Mouse (Mus musculus) bone marrow, adult 2 months (tissue): Measurements from ENCODE around the gene Hspe1.
"Not testable (repeated sequence)": the region's sequence is repeated elsewhere in the genome, so short reads cannot be mapped to it uniquely, and the experiment has no call there.

ENCODE experiments used
- CTCF ChIP-seq: fragments of 200-500 bp; IDR thresholded peaks from 2 replicates; pipeline ENCODE4 v1.5.1; 2011; ENCODE audit warnings: low read length, control low read depth; ENCODE audit not compliant: control insufficient read depth, insufficient read depth
- POLR2A ChIP-seq: fragments of 200-500 bp; IDR thresholded peaks from 2 replicates; pipeline ENCODE4 v1.6.1; 2011; ENCODE audit warnings: low read depth, mild to moderate bottlenecking, control low read depth, low read length, borderline replicate concordance; ENCODE audit not compliant: control insufficient read depth

- not testable (repeated sequence) for TF ChIP-seq CTCF, POLR2A
Measured at GRCm38 (mm10) chr1:55058383-55058782, 29.5 kb upstream of the Hspe1 start.
